Mouse (Mus musculus): Measurements from ENCODE around the gene Elane.

Gene Elane

DNA sequence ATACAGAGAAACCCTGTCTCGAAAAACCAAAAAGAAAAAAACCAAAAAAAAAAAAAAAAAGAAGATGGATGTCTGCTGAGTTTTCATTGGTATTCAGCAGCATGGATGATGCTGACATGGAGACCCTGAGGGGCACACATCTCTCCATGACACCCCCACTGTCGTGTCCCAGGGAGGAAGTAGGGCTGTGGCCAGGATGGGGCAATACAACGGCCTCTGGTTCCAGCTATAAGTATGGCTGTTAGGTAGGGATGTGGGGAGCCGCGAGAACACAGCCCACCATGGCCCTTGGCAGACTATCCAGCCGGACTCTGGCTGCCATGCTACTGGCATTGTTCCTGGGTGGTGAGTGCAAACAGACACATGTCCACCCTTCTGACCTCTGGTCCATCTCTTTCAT, at the start of gene Elane:
Elane (plus strand) TSS at position 194 of the 400 bp plus-strand sequence.
- DNase-seq (ENCODE audit: low read depth, low spot score) = no peak

DNA sequence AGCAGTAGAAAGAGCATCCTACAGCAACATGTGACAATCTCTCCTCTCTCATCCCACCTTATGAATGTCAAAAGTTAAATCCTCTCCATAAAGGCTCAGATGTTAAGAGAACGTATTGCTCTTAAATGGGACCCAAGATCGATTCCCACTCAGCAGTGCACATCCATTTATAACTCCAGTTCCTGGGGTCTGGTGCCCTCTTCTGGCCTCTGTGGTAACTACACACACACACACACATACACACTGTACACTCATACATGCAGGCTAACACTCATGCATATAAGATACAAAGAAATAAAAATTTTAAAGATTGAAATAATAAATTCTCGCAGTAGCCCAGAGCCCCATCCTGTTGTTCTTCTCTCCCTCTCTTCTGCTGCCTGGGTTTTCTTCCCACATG, 49.1 kb upstream of the Elane start:
- no peak for DNase-seq (ENCODE audit: low read depth, low spot score)

DNA sequence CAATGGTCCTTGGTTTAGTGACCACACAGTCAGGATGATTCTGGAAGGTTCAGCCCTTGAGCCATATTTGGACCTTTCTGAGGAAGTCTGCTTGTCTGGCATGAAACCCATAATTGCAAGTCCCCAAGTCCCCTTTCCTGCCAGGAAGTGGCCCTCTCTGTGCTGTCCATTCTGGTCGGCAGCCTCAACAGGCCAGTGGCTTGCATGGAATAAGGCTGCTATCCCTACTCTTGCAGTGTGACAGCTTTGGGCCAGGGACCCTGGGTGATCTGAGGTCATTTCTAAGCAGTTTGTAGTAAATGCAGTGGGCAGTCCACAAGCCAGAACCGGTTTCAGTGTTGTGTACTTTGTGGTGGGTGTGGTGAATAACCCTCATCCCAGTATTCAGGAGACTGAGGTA, 47.9 kb upstream of the Elane start:
- no peak for DNase-seq (ENCODE audit: low read depth, low spot score)

DNA sequence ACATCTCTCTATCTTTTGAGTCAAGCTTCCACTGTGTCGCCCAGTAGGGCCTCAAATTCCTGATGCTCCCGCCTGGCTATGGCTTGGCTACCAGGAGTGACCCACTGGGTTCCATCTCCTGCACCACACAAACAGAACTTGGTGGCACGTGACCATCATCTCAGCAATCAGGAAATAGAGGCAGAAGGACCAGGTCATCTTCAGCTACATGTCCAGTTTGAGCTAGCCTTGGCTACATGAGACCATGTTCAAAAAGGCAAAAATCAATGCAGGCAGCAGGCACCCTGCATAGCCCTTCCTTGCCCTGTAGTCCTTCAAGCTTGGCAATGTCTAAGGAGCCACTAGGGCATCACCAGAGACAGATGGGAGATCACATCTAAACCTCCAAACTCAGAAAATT, 46.0 kb upstream of the Elane start:
- no peak for DNase-seq (ENCODE audit: low read depth, low spot score)

DNA sequence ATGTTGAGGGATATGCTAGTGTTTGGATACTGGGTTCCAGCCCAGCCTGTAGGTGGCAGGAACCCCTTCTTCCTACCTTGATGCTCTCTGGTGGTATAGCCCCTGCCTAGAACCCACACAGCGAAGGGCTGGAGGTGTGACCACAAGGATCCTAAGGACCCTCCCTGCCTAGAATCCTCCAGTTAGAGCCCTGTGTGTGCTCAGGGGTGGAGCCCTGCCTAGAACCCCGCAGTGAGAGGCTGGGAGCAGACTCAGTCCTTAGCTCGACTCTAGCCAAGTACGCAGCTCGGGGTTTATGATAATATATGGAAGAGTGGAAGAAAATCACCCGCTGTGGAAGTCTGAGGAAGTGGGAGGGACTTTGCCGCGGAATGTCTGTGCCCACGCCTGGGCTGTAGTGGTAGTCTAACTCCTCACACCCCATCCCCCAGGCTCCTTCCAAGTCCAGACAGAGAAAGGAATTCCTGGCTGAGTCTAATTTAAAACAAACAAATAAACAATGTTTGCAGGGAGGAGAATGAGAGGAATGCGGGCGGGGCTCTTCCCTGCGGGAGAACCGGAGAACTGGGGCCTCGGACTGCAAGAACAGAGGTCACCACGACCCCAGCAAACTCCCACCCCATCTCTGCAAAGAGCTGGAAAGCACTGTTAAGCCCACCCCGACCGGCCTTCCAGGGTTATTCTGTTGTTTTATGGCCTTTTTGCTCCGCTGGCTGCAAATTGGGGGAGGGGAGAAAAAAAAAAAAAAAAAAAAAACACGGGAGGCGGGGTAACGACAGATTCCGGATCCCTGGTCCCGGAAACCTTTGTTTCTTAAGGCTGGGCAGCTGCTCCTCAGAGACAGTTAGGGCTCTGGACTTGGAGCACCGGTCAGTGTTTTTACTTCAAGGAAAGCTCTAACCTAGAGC, 45.1 kb upstream of the Elane start:
- DNase-seq (ENCODE audit: low read depth, low spot score) = peak; percentile 94

DNA sequence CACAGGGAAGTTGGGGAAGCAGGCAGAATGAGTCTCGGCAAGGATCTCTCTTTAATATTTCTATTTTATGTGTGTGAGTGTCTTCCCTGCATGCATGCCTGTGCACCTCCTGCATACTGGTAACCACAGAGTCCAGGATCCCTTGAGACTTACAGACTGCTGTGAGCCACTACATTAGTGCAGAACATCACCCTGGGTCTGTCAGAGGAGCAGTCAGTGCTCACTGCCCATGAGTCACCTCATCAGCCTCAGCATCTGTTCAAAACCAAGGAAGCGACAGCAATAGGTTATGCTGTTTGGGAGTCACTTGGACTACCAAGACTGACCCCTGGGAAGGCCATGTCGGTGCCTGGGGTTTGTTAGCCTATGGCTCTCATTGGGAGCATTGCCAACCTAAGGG, 43.7 kb upstream of the Elane start:
- no peak for DNase-seq (ENCODE audit: low read depth, low spot score)

DNA sequence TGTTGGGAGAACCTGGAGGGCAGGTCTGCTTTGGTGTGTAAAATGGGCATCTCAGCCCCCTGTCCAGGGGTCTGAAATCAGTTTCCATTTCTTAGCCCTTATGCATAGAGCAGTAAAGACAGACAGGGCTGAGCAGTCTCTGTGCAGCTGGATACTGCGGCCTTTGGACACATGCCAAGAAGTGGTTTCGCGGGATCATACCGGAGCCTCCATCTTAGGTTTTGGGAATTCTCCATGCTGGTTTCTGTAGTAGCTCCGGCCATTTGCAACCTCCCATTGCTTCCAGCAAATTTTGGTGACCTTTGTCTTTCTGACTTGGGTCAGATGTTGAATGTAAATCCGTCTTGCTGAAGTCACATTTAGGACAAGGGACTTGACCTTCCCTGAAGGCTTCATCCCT, 42.6 kb upstream of the Elane start:
- DNase-seq (ENCODE audit: low read depth, low spot score) = no peak

DNA sequence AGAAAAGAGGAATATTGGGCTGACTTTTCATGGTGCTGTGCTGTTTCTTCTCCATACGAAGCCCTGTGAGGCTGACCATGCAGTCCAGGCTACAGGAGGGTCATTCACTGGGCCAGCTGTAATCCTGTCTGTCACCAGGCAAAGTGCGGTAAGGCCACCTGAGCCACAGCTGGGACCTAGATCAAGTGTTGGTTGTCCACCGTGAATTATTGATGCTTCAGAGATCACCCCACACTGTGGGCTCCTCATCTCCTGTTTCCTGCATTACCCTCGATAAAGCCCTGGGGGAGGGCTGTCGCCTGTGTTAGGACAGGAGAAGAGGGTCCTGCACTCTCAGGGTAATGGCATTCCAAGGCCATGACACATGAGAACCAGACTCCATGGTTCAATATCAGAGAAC, 39.5 kb upstream of the Elane start:
- DNase-seq (ENCODE audit: low read depth, low spot score) = no peak

DNA sequence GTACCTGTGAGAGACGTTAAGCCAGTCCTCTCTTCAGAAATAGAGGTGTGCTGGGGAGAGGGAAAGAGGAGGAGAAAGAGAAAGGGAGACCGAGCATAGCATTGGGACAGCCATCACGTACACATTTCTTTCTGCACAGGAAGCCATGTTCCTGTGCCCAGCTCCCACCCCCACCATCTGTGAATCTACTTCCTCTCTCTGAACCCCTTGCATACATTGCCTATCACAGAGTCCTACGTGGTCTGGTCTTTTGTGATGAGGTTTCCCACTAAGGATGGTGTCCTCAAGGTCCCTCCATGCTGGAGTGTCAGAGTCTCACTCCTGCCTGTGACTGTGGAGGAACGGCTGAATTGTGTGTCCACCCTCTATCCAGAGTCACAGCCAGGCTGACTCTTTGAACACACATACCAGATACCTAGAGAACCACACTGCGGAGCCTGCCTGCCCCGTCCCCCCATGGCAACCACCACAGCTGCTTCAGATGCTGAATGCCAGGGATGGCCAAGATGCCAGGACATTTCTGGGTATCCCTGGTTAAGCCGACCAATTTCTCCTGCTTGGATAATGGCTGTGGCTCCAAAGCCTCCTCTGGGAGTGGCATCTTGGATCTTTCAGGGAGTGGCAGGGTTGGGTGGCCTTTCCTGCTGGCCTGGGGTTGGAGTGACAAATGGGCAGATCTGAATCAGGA, 36.0 kb upstream of the Elane start:
- no peak for DNase-seq (ENCODE audit: low read depth, low spot score)

DNA sequence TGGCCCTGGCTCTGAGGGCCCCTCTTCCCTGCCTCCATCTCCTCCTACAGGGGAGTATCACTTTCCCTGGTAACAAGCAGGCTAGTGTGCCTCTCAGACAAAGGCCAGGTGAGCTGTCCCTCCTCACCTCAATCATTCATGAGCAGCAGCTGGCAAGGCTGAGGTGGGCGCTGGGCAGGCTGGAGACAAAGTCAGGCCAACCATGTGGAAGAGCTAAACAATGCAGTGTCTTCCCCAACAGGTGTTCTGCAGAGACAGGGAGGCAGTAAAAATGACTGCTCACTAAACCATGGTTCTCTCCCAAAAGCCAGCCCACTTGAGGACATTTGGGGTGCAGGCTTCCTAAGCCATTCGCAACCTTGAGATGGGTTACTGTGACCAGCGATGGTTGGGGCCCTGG, 34.4 kb upstream of the Elane start:
- DNase-seq (ENCODE audit: low read depth, low spot score) = no peak

DNA sequence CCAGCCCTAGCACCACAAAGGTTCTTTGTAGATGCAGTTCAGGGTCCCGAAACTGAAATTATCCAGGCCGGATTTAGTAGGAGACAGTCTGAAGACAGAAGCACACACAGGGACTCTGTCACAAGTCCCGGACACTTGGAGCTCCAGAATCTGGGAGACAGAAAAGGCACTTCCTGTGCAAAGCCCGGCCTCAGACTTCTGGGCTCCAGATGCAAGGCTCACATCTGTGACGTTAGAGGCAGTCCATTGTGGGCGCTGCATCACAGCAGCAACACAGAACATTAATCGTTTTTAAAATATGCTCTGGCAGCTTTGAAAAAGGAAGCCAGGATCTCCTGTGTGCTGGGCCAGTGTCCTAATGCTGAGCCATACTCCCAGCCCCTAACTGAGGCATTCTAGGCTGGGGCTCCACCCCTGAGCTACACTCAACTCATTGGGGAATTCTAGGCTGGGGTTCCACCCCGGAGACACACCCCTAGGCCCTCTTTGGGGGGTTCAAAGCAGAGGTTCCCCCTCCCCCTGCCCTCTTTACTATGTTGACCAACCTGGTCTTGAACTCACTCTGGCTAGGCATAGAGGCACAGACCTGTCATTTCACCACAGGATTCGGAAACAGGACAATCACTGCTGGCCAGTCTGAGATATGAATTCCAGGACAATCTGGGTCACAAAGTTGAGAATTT, 33.8 kb upstream of the Elane start:
- DNase-seq (ENCODE audit: low read depth, low spot score) = no peak

DNA sequence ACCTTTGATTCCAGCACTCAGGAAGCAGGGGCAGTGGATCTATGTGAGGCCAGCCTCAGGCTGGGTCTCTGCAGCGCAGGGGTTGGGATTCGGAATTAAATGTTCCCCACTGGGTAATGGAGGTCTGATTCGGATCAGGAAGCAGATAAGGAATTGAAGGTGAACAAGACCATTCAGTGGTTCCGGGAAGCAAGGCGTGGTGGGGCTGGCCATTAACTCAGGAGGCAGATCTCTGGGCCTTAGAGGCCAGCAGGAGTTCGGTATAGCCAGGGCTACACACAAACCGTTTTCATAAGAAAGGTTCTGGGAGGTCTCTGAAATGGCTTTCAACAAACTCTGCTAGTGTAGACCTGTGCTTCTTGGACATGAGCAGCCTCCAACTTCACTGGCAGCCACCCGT, 33.2 kb upstream of the Elane start:
- DNase-seq (ENCODE audit: low read depth, low spot score) = no peak

DNA sequence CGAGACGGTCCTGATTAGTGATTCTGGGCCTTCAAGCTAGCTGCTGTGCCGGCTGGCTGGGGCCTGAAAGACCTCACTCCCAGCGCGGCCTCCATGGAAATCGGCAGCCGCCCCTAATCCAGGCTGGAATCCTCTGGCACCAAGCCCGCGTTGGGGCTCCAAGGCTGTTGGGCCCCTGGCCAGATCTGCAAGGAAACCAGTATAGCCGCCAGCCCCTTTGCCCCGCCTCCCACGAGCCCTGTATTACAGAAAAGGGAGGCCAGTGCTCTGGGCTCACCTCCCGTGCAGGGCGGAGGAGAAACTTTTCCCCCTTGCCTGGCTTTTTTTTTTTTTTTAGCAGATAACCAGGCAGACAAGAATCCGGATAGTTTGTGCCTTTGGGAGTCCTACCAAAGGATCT, 32.7 kb upstream of the Elane start:
- peak; percentile 76 for DNase-seq (ENCODE audit: low read depth, low spot score)

DNA sequence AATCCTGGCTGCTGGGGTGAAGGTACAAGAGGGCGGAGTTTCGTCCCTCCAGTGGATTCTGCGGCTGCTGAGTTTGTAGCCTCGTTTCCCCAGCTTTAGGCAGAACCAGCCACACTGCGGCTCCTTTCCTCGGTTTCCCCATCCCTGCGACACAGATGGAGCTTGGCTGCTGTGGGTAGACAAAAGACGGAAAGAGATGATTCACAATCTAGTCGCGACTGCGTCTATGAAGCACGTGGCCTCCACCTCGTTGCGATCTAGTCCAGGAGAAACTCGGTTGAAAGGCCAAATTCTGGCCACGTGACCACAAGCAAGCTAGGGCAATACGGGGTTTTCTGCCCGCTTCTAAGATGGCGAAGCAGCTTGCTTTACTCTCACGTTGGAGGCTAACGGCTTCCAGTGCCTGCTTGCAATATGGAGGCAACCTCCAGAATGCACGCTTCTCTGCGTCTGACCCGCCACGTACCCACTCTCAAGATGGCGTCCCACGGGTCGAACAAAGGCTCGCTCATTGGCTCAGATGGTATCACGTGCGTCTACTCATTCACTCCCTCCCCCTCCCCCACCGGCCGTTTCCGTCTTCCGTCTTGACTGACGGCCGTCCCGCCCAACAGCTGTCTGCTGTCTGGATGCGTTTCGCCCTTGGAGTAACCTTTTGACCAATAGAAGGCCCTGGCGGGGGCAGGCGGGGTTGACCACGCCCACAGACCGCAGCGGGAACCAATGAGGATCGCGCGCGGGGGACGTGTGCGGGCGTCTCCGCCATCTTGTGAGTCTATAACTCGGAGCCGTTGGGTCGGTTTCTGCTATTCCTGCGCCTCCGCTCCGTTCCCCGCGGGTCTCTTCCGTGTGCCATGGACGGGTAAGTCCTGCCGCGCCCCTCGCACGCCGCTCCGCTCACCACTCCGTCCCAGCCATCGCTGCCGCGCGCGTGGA, 31.9 kb upstream of the Elane start, which contains the start of gene Ptbp1:
Ptbp1 (plus strand) TSS at position 568 of the 936 bp plus-strand sequence.
- DNase-seq (ENCODE audit: low read depth, low spot score) = peak; percentile 100

DNA sequence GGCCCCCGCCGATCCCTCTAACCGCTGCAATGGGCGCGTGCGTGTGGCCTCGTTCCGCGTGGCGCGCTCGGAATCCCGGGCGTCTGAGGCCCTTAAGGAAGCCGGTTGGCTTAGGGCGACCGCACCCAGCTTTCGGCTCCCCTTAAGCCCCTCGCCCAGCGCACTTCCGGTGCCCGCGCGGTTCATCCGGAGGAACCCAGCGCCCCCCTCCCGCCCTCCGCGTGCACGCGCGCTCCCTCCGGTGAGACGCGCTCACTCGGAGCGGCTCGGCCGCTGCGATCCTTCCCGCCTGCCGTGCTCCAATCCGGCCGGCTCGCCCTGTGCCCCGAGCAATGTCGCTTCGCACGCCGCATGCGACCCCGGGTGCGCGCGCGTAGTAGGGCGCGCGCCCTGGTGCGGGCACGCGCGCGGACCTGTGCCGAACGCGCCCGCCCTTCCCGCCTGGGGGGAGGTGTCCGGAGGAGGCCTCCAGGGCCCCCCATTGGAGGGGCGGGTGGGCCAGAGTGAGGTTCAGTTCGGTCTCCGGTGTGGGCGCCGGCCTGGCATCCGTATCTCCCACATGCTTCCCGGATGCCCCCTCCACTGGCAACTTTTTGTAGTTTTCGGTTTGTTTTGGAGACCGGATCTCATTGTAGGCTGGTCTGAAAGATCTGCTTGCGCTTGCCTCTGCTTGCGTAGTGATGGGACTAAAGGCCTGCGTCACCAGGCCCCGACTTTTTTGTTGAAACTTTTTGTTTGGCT, 31.1 kb upstream of the Elane start:
- DNase-seq (ENCODE audit: low read depth, low spot score) = peak; percentile 73

DNA sequence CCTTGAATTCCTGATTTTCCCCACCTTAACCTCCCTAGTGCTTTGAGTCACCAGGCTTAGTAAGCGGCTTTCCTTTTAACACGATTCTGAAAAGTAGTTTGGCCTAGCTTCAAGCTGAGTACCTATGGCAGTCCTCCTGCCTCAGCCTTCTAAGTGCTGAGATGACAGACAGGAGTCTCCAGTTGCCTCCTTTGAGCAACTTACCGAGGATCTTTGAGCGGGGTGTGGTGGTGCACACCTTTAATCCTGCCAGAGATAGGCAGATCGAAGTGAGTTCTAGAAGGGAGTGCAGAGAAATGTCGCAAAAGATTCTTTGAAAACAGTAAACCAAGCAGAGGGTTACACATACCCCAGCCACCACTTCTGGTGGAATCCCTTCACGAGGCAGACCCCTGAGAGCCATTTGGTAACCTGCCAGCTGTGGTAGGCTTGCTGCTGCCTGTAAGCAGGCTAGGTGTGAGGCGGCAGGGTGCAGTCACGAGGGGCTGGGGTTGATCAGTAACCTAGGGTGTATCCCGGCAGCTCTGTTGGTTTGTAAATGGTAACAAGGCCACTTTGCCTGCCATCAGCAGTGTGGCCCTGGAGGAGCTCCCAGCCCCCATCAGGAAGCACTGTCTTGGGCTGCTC, 30.4 kb upstream of the Elane start:
- no peak for DNase-seq (ENCODE audit: low read depth, low spot score)

DNA sequence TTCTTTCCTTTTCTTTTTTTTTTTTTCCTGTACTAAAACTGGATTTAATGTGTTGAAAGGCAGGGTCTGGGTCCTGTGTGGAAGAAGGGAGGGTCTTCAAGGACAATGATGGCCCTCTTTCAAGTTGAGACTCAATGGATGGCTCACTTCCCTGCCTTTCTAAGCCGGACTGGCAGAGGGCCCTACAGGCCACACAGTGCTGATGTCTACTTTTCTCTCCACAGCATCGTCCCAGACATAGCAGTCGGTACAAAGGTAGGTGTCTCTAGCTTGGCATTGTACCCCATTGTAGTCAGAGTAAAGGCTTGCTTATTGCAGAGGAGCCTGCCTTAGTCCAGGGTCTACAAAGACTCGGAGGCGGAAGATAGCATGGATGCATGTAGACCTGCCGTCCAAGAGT, 29.8 kb upstream of the Elane start:
- no peak for DNase-seq (ENCODE audit: low read depth, low spot score)

DNA sequence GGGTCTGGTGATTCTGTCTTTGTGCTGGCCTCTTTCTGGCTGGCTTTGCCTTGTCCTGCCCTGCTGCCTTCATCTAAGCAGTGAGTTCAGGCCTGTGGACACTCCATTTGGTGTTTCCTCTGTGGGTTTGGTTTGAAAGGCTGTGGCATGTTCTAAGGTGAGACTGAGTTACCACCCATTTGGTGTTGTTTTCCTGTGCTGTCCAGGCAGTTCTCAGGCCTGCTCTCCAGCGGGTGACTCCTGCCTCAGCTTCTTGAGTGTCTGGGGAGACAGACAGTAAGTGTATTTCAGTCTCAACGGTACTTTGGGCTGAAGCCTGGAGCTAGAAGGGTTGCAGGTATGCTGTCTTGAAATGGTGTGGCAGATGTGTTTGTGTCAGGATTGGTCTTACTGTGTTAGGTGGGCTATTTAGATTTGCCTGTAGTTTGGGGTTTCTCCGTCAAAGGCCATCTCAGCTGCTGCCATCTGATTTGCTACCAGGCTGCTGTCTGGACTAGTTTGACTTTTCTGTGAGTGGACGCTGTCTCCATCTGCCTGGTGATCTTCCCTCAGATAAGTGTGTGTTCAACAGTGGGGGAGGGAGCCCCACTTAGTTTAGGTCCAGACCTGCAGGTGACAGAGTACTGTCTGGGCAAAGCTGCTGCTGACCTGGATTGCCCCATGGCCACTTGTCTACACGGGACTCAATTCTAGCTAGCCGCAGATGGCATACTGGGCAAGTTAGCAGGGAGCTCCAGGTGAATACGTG, 29.2 kb upstream of the Elane start:
- DNase-seq (ENCODE audit: low read depth, low spot score) = no peak

DNA sequence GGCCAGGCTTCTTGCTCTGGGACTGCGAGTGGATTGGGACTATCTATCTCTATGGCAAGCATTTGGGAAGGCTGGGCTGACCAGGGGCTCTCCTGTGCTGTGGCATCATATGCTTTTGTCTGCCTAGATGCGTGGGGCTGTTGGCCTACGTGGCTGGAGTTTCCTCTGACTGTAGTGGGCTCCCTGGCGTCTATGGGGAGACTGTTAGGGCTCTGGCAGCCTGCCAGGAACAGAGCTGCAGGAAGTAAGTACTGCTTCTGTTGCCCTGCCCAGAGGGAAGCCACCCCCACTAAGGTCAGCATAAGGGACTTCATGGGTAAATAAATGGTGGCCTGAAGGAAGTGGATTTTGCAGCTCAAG, 28.6 kb upstream of the Elane start:
- peak; percentile 71 for DNase-seq (ENCODE audit: low read depth, low spot score)

DNA sequence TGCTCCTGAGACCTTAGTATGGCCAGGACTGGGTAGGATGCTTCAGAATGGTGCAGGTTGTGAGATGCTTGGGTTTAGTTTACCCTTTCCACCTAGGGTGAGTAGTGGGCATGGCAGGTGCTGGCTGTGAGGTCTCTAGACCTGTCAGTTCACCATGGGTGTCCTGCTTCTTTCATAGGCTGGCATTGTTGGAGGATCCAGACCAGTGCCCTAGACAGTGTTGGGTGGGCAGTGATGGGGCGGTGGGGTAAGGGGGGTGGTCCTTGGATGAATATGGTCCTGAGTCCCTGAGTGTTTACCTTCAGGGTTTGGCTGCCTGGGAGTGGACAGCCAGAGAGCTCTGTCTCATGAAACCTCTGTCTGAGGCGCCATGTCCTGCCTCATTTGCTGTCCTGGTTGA, 28.2 kb upstream of the Elane start:
- no peak for DNase-seq (ENCODE audit: low read depth, low spot score)
